Mouse (Mus musculus) Muller cell, postnatal 12 days (primary cell): Measurements from ENCODE around the gene Zbtb42.

ENCODE experiments used
- DNase-seq: peaks from one replicate; pipeline ENCODE4 v3.0.0-alpha.2; 2015; ENCODE audit errors: inconsistent ontology term

Zbtb42 gene

GRCm38 (mm10) chr12:112661327-112661605 lies 17.4 kb upstream of the Zbtb42 start:
- DNase-seq: no peak

- DNase-seq: no peak
Observed at GRCm38 (mm10) chr12:112661851-112662250, 16.8 kb upstream of the Zbtb42 start.

- DNase-seq: no peak
Observed at GRCm38 (mm10) chr12:112663303-112663702, 15.3 kb upstream of the Zbtb42 start.

- DNase-seq: no peak
Observed at GRCm38 (mm10) chr12:112663716-112664115, 14.9 kb upstream of the Zbtb42 start.

- DNase-seq: no peak
Observed at GRCm38 (mm10) chr12:112664124-112664523, 14.5 kb upstream of the Zbtb42 start.

- DNase-seq: no peak
Observed at GRCm38 (mm10) chr12:112664656-112665055, 14.0 kb upstream of the Zbtb42 start.

- peak; percentile 75 for DNase-seq
Observed at GRCm38 (mm10) chr12:112665445-112665844, 13.2 kb upstream of the Zbtb42 start.

GRCm38 (mm10) chr12:112665881-112666544 lies 12.6 kb upstream of the Zbtb42 start:
- DNase-seq: no peak

- peak; percentile 43 for DNase-seq
Observed at GRCm38 (mm10) chr12:112667619-112668297, 10.9 kb upstream of the Zbtb42 start.

GRCm38 (mm10) chr12:112670718-112671393 lies 7.8 kb upstream of the Zbtb42 start:
- no peak for DNase-seq

GRCm38 (mm10) chr12:112671891-112672290 lies 6.7 kb upstream of the Zbtb42 start:
- DNase-seq: no peak

- DNase-seq: peak; percentile 52
Observed at GRCm38 (mm10) chr12:112672744-112673575, 5.7 kb upstream of the Zbtb42 start.

- DNase-seq: peak; percentile 62
Observed at GRCm38 (mm10) chr12:112673576-112674091, 5.0 kb upstream of the Zbtb42 start.

- DNase-seq: peak; percentile 74
Observed at GRCm38 (mm10) chr12:112674132-112675011, 4.3 kb upstream of the Zbtb42 start, which contains the start of gene Akt1. Gene Akt1 (minus strand): TSS chr12:112674884.

- DNase-seq: peak; percentile 79
Observed at GRCm38 (mm10) chr12:112675245-112676035, 3.2 kb upstream of the Zbtb42 start.

- no peak for DNase-seq
Observed at GRCm38 (mm10) chr12:112677076-112677475, 1.6 kb upstream of the Zbtb42 start.

GRCm38 (mm10) chr12:112677943-112678554 lies 579 bp upstream of the Zbtb42 start:
- no peak for DNase-seq

GRCm38 (mm10) chr12:112679027-112679996 lies 684 bp downstream of the Zbtb42 start:
- no peak for DNase-seq
